Mouse (Mus musculus): ENCODE results near the gene Thrsp. TPM values are rescaled to one million over a fixed set of nuclear protein-coding genes. Genes with fewer than 3 reads are reported as not detected.

The Thrsp gene
- polyA plus RNA-seq, 1 experiment from 2014 or later, result 0.32 TPM

- Histone ChIP-seq H3K4me3 (no peak overlapping the region), H3K9me3 (no peaks in the 10 kb centered on the region), H3K27me3 (ENCODE audit: poor library complexity, severe bottlenecking) (no peaks in the 10 kb centered on the region), H3K36me3 (replicated peaks) (peaks cover 100% of the 10 kb centered on the region), H3K4me1 (no peaks in the 10 kb centered on the region), H3K27ac (no peak overlapping the region)
- DNase-seq (ENCODE audit: extremely low spot score, low spot score), result no peak
- 93% methylated on average over 7 of the region's 7 CpGs for WGBS
Observed at GRCm38 (mm10) chr7:97386106-97386805, 31.3 kb downstream of the Thrsp start.

DNA sequence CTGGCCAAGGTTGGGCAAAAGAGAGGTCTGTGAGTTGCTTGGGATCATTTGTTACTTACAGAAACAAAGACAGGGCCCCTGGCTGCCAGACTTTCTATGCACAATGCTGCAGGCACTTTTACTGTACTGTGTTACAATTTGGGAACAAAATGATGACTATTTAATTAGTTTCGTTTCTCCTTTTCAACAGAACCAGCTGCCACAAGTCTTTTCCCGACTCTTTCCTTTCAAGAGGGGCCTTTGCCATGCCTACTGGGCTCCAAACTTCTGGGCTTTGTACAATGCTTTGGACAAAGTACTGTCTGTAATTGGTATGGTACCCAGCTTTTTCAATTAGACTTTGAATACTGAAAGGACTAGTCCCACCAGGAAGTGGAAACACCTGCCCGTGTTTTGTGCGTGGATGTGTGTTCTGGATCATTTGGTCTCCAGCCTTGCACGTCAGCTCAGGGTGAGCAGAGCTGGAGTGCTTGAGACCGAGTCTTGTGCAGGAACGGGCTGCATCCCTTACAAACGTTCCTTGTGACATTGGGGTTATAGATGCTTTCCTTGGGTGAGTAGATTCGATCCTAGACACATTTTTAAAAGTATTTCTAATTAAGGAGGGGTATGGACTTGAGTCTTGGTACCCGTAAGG, 33.9 kb downstream of the Thrsp start:
- Histone ChIP-seq H3K4me3 (no peak overlapping the region), H3K9me3 (no peaks in the 10 kb centered on the region), H3K4me1 (no peaks in the 10 kb centered on the region), H3K36me3 (replicated peaks) (peaks cover 99% of the 10 kb centered on the region), H3K27ac (no peak overlapping the region), H3K27me3 (ENCODE audit: poor library complexity, severe bottlenecking) (no peaks in the 10 kb centered on the region)
- no peak for DNase-seq (ENCODE audit: extremely low spot score, low spot score)
- WGBS, result 93% methylated on average over 10 of the region's 10 CpGs

GRCm38 (mm10) chr7:97382661-97383060, 34.9 kb downstream of the Thrsp start:
- H3K9me3 ChIP-seq, result no peaks in the 10 kb centered on the region
- no peaks in the 10 kb centered on the region for H3K27me3 ChIP-seq (ENCODE audit: poor library complexity, severe bottlenecking)
- peaks cover 99% of the 10 kb centered on the region for H3K36me3 ChIP-seq (replicated peaks)
- H3K27ac ChIP-seq, result no peak overlapping the region
- no peak for DNase-seq (ENCODE audit: extremely low spot score, low spot score)
- no peak overlapping the region for H3K4me3 ChIP-seq
- no peaks in the 10 kb centered on the region for H3K4me1 ChIP-seq
- 97% methylated on average over 8 of the region's 8 CpGs for WGBS

DNA sequence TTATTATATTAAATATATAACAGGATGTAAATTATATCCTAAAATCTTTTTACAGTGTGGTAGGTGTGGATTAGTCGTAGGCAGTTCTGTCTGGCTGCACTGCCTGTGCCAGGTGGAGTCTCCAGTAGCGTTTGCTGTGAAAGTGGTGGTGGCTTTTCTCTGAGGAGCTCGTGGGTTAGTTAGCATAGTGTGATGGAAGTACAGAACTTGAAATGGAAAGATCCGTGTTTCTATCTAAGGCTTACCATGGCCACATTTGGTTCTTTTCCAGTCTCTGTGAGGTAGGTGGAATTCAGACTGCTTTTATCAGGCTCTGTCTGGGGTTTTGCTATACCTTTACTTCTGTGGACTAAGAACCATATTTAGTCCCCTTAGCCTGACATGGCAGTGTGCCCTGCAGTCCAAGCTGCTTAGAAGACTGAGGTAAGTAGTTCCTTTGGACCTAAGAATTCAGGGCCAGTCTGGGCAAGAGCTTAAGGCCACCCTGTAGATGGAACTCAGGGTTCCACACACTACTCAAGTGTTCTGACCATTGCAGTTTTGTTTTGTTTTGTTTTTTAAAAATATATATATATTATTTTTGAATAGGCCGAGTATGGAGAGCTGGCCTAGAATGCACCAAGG, 36.9 kb downstream of the Thrsp start:
- 94% methylated on average over 5 of the region's 5 CpGs for WGBS
- no peak overlapping the region for H3K4me3 ChIP-seq
- no peak overlapping the region for H3K27ac ChIP-seq
- peaks cover 96% of the 10 kb centered on the region for H3K36me3 ChIP-seq (replicated peaks)
- DNase-seq (ENCODE audit: extremely low spot score, low spot score), result no peak
- H3K9me3 ChIP-seq, result no peaks in the 10 kb centered on the region
- H3K27me3 ChIP-seq (ENCODE audit: poor library complexity, severe bottlenecking), result no peaks in the 10 kb centered on the region
- no peaks in the 10 kb centered on the region for H3K4me1 ChIP-seq

DNA sequence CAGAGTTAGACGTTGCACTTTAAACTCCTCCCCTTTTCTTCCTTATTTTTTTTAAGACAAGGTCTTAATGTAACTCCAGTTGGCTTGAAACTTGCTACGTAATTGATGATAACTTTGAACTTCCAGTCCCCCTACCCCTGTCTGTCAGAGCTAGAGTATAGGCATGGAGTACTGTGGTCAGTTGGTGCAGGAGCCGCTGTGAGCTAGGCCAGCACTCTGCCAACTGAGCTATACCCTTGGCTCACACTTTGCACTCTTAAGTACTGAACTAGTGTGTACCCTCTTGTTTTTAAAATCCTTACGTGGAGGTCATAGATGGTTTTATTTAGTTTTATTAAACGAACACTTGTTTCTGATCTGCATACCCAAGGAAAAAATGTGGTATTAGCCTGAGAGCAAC, 38.2 kb downstream of the Thrsp start:
- no peak overlapping the region for H3K4me3 ChIP-seq
- WGBS, result 94% methylated on average over 5 of the region's 5 CpGs
- no peaks in the 10 kb centered on the region for H3K4me1 ChIP-seq
- no peaks in the 10 kb centered on the region for H3K27me3 ChIP-seq (ENCODE audit: poor library complexity, severe bottlenecking)
- H3K36me3 ChIP-seq (replicated peaks), result peaks cover 96% of the 10 kb centered on the region
- DNase-seq (ENCODE audit: extremely low spot score, low spot score), result no peak
- no peaks in the 10 kb centered on the region for H3K9me3 ChIP-seq
- no peak overlapping the region for H3K27ac ChIP-seq

- Histone ChIP-seq H3K27ac (no peak overlapping the region), H3K4me3 (no peak overlapping the region), H3K36me3 (replicated peaks) (peaks cover 72% of the 10 kb centered on the region), H3K27me3 (ENCODE audit: poor library complexity, severe bottlenecking) (no peaks in the 10 kb centered on the region), H3K9me3 (no peaks in the 10 kb centered on the region), H3K4me1 (peaks cover 11% of the 10 kb centered on the region)
- 84% methylated on average over 2 of the region's 2 CpGs for WGBS
- DNase-seq (ENCODE audit: extremely low spot score, low spot score), result no peak
Observed at GRCm38 (mm10) chr7:97375906-97376305, 41.6 kb downstream of the Thrsp start.

- Histone ChIP-seq H3K27me3 (ENCODE audit: poor library complexity, severe bottlenecking) (no peaks in the 10 kb centered on the region), H3K27ac (no peak overlapping the region), H3K9me3 (no peaks in the 10 kb centered on the region), H3K4me1 (peaks cover 19% of the 10 kb centered on the region), H3K36me3 (replicated peaks) (peaks cover 65% of the 10 kb centered on the region), H3K4me3 (no peak overlapping the region)
- no peak for DNase-seq (ENCODE audit: extremely low spot score, low spot score)
- WGBS, result 95% methylated on average over 9 of the region's 9 CpGs
Observed at GRCm38 (mm10) chr7:97375101-97375500, 42.4 kb downstream of the Thrsp start.

GRCm38 (mm10) chr7:97365887-97366286, 51.6 kb downstream of the Thrsp start:
- Histone ChIP-seq H3K4me1 (peaks cover 9% of the 10 kb centered on the region), H3K9me3 (no peaks in the 10 kb centered on the region), H3K27ac (no peak overlapping the region), H3K4me3 (no peak overlapping the region), H3K27me3 (ENCODE audit: poor library complexity, severe bottlenecking) (no peaks in the 10 kb centered on the region), H3K36me3 (replicated peaks) (no peaks in the 10 kb centered on the region)
- WGBS, result 70% methylated on average over 1 of the region's 1 CpGs
- DNase-seq (ENCODE audit: extremely low spot score, low spot score), result no peak

Other genes starting within 250 kb of the Thrsp start
- gene Usp35, start 85.7 kb downstream of the Thrsp start, polyA plus RNA-seq (2016; fragmentation: Nextera tagmentation; extraction: Ambion mirVana), result 0.83 and 1.7 TPM in 2 replicates
- gene Kctd21, start 85.4 kb downstream of the Thrsp start, polyA plus RNA-seq (2016; fragmentation: Nextera tagmentation; extraction: Ambion mirVana), result 3.7 and 3.9 TPM in 2 replicates
- gene Alg8, start 46.1 kb downstream of the Thrsp start, polyA plus RNA-seq (2016; fragmentation: Nextera tagmentation; extraction: Ambion mirVana), result 56.2 and 61.3 TPM in 2 replicates
- gene Ndufc2, start 17.7 kb downstream of the Thrsp start, polyA plus RNA-seq (2016; fragmentation: Nextera tagmentation; extraction: Ambion mirVana), result 320 and 327 TPM in 2 replicates
- gene Kctd14, start 33.6 kb upstream of the Thrsp start, polyA plus RNA-seq (2016; fragmentation: Nextera tagmentation; extraction: Ambion mirVana), result 0.33 and 0.40 TPM in 2 replicates
- gene Ints4, start 63.2 kb upstream of the Thrsp start, polyA plus RNA-seq (2016; fragmentation: Nextera tagmentation; extraction: Ambion mirVana), result 63.3 and 69.4 TPM in 2 replicates
- 30.9 and 32.0 TPM in 2 replicates for gene Aamdc, start 161.8 kb upstream of the Thrsp start, polyA plus RNA-seq (2016; fragmentation: Nextera tagmentation; extraction: Ambion mirVana)
- gene Rsf1, start 162.2 kb upstream of the Thrsp start, polyA plus RNA-seq (2016; fragmentation: Nextera tagmentation; extraction: Ambion mirVana), result 22.3 and 23.4 TPM in 2 replicates